Mouse (Mus musculus) kidney, postnatal 4 days (tissue): Measurements from ENCODE around the gene Nudt4.

ENCODE experiments used
- DNase-seq, 2 experiments: peaks; one replicate each; pipeline ENCODE4 v3.0.0; 2021; ENCODE audit warnings: mixed read lengths in 2 of 2

Gene Nudt4

GRCm38 (mm10) chr10:95563851-95564845 is at the start of gene Nudt4:
Nudt4 (minus strand) TSS chr10:95564146.
- peak; percentile 92 to 95 for DNase-seq

GRCm38 (mm10) chr10:95611331-95611721 is 47.4 kb upstream of the Nudt4 start:
- DNase-seq = peak; percentile 21 to 37

GRCm38 (mm10) chr10:95610666-95611330 is 46.9 kb upstream of the Nudt4 start:
- DNase-seq = no peak

- DNase-seq = peak; percentile 52 to 65
These were observed 41.1 kb upstream of the Nudt4 start for GRCm38 (mm10) chr10:95604979-95605613.

- no peak for DNase-seq
These were observed 36.6 kb upstream of the Nudt4 start for GRCm38 (mm10) chr10:95600527-95600926.

- DNase-seq = no peak
These were observed 35.8 kb upstream of the Nudt4 start for GRCm38 (mm10) chr10:95599740-95600139.

GRCm38 (mm10) chr10:95598056-95598587 is 34.2 kb upstream of the Nudt4 start:
- DNase-seq = no peak

GRCm38 (mm10) chr10:95595852-95596639 is 32.1 kb upstream of the Nudt4 start:
- DNase-seq = no peak

GRCm38 (mm10) chr10:95594414-95594813 is 30.5 kb upstream of the Nudt4 start:
- no peak for DNase-seq

GRCm38 (mm10) chr10:95591257-95591656 is 27.3 kb upstream of the Nudt4 start:
- DNase-seq = no peak

GRCm38 (mm10) chr10:95590196-95590595 is 26.2 kb upstream of the Nudt4 start:
- no peak for DNase-seq

GRCm38 (mm10) chr10:95589196-95589595 is 25.2 kb upstream of the Nudt4 start:
- no peak for DNase-seq

- DNase-seq = no peak
These were observed 23.7 kb upstream of the Nudt4 start for GRCm38 (mm10) chr10:95587509-95588220.

- no peak for DNase-seq
These were observed 21.6 kb upstream of the Nudt4 start for GRCm38 (mm10) chr10:95585554-95585953.

- DNase-seq = no peak
These were observed 13.6 kb upstream of the Nudt4 start for GRCm38 (mm10) chr10:95577567-95577950.

GRCm38 (mm10) chr10:95576876-95577566 is 13.1 kb upstream of the Nudt4 start:
- DNase-seq = peak; percentile 43 to 63

- no peak for DNase-seq
These were observed 12.0 kb upstream of the Nudt4 start for GRCm38 (mm10) chr10:95575839-95576380.

- DNase-seq = no peak
These were observed 11.0 kb upstream of the Nudt4 start for GRCm38 (mm10) chr10:95574994-95575393.

- DNase-seq = no peak
These were observed 5.5 kb upstream of the Nudt4 start for GRCm38 (mm10) chr10:95569441-95569840.

- DNase-seq = no peak
These were observed 4.1 kb upstream of the Nudt4 start for GRCm38 (mm10) chr10:95568016-95568415.

- DNase-seq = peak in 1 of 2 experiments; percentile 35
These were observed 3.6 kb upstream of the Nudt4 start for GRCm38 (mm10) chr10:95567550-95567949.
